Mouse (Mus musculus): Measurements from ENCODE around the gene St6gal1. TPM values are rescaled to one million over a fixed set of nuclear protein-coding genes. Genes with fewer than 3 reads are reported as not detected.

The St6gal1 gene
- polyA plus RNA-seq, 1 experiment, result 8.1 TPM

Other genes starting within 250 kb of the St6gal1 start
- 0.07 and 0.21 TPM in 2 replicates for gene Kng2, start 195.3 kb upstream of the St6gal1 start, polyA plus RNA-seq (2012; rRNA removed)
- gene Kng1, start 166.9 kb upstream of the St6gal1 start, polyA plus RNA-seq (2012; rRNA removed), result 0.08 and 0.10 TPM in 2 replicates
- 624 and 781 TPM in 2 replicates for gene Eif4a2, start 117.3 kb upstream of the St6gal1 start, polyA plus RNA-seq (2012; rRNA removed)
- 1.3 and 2.5 TPM in 2 replicates for gene Rfc4, start 97.0 kb upstream of the St6gal1 start, polyA plus RNA-seq (2012; rRNA removed)
- 33.4 and 78.4 TPM in 2 replicates for gene Adipoq, start 78.2 kb upstream of the St6gal1 start, polyA plus RNA-seq (2012; rRNA removed)
- gene Rtp1, start 204.4 kb downstream of the St6gal1 start, polyA plus RNA-seq (2012; rRNA removed), result 0.01 TPM in 2 replicates

Measured in urinary bladder, adult 2 months (tissue).